Mouse (Mus musculus) v-Abl transformed pro-B cells (cell line): ENCODE results near the gene Scamp4.
"Not testable (repeated sequence)": the region's sequence is repeated elsewhere in the genome, so short reads cannot be mapped to it uniquely, and the experiment has no call there.

Experiments used
- in situ Hi-C, 2 experiments: fragments of 400-800 bp; cut with MboI; formaldehyde crosslinking; loops; one replicate each; pipeline ENCODE4 v1.15.1; 2025; ENCODE audit not compliant: unreplicated experiment in 2 of 2

Scamp4 gene

DNA sequence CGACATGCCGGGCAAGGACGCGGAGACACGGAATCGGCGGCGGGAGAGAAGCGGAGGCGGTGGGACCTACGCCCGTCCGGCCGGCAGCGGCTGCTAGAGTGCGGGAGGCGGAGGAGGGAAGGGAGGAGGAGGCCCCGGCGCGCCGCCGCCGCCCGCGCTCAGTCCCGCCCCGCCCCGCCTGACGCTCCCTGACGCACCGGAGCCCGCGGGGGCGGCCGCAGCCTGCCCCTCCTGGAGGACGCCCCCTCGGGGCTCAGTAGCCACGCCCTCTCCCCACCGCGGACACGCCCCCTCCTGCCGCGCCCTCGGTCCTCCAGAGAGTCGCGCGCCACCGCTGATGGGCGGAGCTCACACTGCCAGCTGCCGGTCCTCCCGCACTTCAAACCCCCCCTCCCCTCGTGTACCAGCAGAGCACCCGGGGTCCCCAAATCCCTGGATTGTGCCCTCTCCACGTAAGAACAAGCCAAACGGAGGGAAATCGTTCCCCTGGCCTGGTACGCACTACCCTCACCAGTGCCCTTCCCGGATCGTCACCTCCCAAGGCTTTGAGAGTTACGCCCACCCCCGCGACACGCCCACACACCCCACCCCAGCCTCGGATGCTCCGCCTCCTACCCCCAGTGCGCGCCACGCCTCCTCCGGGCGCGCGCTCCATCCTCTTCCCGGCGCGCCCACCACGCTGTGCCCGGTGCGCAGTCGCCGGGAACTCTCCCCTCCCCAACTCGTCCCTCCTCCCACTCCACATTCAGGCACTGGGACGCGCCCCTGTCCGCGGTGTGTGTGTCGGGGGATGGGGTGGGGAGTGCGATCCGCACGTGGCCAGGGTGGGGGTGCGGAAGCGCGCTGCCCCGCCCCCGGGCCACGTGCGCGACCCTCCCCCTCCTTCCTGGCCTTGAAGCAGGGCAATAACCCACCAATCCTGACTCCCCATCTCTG lies 25.2 kb upstream of the Scamp4 start, which contains the start of gene Klf16:
Gene Klf16 (minus strand): TSS at position 127 of the 936 bp plus-strand sequence.
- in situ Hi-C loops: loop anchor here (5.0 to 10.0 kb wide), 5 partner anchors 35 to 167 kb away; partner anchors contain the start of gene Ap3d1 (in 1 of the 2)

DNA sequence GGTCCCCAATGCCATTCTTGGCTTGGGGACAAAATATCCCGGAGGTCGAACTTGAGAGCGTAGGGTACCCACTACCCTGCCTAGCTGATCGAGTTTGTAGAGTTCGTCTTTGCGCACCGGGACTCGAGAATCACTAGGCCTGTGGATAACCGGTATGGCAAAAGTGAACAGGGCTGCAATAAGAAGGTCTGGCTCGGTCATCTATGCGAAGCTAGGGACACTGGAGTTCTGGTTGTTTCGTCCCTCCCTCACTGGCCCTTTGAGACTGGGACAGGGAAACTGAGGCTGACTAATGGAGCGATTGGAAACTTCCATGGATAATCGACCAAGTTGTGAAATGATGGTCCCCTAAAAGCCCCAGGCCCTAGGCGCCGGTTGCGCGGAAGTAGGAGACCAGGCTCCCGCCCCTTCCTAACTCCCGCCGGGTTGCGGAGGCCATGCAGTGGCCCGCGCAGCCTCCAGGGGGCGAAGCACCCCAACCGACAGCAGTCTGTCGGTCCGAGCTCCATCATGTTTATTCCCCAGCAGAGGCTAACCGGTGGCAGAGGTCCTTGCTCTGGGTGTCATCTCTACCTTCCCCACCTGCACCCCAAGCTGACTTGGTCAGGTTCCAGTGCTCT lies 24.4 kb upstream of the Scamp4 start:
- in situ Hi-C loops: loop anchor here (5.0 to 10.0 kb wide), 5 partner anchors 34 to 167 kb away; partner anchors contain the start of gene Ap3d1 (in 1 of the 2)

DNA sequence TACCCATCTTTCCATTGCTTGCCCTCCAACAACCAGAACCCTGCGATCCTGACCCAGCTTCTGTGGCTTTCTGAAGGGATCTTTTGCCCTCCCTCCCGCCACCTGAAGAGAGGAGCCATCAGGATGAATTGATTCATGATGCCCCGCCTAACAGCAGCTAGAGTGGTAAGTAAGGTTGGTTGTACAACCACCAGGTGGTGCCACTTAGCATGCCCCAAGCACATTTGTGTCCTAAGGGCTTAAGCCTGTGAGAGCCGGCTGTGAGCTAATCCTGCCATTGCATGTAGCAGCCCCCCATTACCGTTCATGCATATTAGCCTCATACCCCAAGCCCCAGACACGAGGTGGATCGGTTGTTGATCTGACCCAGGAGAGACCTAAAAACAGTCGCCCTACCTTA lies 23.8 kb upstream of the Scamp4 start:
- in situ Hi-C loops: loop anchor here (5.0 to 10.0 kb wide), 5 partner anchors 33 to 166 kb away; partner anchors contain the start of gene Ap3d1 (in 1 of the 2)

DNA sequence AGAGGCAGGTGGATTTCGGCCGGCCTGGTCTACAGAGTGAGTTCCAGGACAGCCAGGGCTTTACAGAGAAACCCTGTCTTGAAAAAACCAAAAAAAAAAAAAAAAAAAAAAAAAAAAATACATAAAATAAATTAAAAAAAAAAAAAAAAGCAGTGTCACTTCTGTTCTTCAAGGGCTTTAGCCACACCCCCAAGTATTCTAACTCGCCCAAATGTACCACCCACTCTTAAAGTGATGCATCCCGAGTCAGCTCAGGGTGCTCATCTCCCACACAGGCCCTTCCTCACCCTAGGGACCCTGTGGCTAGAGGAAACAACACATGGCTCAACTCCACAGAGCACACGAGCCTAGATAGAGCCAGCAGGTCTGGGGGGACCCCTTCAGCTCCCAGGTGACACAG lies 19.6 kb upstream of the Scamp4 start:
- in situ Hi-C loops: no loop called here

DNA sequence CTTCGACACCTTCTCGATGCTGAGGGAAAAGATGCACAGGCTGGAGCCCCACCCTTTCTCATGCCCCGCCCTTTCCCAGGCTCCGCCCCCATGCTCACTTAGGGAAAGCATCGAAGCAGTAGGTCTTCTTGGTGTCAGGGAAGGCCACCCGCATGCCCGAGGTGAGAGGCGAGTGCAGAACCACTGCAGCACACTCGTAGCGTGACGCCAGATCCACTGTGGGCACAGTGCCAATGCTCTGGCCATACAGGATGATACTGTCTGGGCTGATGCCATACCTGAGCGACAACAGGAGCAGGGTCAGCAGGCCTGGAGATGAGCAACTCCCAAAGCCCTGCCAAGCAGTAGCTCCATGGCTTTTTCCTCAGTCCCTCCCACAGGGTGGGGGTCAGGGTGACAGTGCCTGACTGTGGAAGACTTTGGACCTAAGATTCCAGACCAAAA lies 18.6 kb upstream of the Scamp4 start:
- in situ Hi-C loops: no loop called here

DNA sequence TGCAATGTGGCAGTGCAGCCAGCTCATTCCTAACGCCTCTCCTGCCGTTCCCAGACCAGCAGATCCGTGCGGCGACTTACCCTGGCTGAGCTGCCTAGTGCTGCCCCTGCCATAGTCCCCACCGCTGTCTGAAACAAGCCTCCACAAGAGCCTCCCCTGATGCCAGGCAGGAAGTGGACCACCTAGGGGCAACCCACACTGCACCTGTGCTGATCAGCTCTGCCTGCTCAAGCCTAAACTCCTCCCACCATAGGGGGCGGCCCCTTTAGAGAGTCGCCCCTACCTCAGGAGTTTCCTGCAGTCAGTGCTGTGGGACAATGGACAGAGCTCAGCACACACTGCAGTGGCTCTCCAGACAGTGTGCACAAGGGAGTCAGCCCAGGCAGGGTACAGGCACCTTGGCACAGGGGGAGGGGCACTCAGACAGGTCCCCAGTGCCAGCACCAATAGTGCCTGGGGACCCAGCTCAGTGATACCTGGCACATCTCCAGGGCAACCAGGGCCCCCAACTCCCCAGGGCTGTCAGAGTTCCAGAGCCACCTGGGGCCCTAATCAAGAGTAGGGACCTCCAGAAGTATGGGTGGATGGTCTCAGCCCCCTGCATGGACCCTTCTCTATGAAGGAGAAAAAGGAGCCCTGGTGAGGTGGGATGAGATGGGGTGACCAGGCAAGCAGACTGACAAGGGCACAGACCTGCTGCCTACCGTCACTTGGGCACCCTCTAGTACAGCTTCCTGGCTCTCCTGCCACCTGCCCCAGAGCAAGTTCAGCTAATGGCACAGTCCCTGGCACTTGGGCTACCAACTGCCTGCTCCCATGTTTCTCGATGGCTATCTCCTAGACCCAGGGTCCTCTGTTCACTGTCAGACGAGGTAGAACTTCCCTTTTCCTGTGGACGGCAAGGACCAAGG lies 17.8 kb upstream of the Scamp4 start:
- in situ Hi-C loops: no loop called here

DNA sequence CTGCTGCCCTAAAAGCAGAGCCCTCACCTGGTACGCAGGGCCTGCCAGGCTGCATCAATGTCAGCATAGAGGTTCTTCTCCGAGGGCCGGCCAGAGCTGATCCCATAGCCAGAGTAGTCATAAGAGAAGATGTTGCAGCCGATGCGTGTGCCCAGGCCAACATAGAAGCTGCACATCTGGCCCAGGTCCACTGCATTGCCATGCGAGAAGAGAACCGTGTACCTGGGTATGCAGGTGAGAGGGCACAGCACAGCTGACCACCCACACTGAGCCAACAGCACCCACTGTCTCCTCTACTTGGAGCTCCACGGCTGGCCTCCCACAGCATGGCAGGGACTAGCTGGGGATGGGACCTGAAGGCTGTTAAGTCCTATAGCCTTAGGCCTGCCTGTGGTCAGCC lies 17.1 kb upstream of the Scamp4 start:
- in situ Hi-C loops: no loop called here

DNA sequence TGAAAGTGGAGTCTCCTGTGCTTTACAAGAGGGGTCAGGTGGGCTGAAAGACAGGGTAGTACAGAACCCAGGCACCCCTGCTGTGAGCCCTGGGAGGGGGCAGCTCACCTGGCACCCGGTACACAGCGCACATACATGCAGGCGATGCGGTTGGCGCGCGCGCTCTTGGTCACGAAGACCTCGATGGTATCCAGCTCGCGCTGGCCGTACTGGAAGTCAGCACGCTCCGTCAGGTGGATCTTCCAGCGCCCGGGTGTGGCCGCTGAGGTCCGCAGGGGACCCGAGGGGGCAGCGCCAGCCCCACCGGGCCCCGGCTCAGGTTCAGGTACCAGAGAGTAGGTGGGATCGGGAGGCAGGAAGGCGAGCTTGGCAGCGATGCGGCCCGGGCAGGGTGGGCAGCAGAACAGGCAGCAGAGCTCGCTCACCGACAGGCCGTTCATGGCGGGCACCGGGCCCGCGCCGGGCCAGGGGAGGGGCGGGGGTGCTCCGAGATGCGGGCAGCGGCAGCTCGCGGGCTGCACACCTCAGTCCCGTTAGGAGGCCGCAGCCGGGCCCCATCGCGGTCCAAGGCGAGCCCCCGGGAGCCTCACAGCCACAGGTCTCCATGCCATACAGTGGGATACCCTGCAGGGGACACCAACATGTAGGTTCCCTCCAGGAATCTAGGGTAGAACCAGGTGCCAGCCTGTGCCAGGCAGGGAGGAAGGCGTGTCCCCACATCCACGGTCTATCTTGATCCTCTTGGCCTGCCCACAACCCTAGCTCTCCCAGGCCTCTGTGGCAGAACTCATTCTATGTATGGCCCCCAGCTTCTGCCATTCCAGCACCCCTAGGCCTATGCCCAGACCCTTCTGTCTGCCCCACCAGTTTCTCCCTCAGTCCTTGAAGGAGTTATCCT lies 16.0 kb upstream of the Scamp4 start:
- in situ Hi-C loops: no loop called here

DNA sequence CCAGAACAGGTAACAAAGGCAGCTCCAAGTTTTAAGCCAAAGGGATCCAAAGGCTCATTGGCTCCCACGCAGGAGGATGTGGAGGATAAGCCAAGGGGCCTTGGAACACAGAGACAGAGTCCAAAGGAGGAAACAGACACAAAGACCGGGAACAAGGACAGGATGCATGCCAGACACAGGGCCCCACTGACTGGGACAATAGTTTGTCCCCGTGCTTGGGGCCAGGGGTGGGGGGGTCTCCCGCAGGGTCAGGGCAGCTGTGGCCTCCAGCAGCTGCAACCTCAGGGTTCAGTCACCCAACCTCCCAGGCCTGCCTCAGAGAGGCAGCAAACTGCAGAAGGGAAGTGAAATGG lies 15.4 kb upstream of the Scamp4 start:
- in situ Hi-C loops: no loop called here

DNA sequence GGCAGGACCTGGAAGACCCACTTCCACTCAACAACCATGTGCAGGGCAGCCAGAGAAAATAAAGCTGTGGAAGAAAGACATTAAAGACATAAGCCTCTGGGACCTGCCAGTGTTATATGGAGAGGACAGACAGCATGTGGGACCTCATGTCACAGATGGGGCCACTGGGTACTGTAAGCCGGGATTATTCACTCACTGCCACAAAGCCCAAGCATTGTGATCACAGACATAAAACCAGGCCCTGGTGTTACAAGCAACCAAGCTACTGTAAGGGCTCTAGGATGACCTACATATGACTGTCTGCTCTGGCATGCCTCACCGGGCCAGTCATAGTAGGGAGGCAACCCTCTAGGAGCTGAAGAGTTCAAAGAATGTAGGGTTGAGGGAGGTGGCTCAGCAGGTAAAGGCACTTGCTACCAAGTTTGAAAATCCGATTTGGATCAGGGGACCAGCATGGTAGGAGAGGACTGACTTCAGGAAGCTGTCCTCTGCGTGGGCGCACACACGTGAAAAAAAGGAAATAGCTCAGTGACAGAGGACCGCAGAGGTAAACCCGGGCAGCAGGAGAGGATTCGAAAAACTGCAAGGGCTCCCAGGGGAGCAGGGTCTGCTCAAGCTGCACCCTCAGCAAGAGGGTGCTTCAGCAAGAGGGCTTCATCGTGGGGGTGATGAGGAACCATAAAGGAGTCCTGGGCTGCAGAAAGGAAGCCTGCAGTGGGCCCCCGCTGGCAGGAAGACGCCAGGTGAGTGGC lies 13.4 kb upstream of the Scamp4 start:
- in situ Hi-C loops: no loop called here

DNA sequence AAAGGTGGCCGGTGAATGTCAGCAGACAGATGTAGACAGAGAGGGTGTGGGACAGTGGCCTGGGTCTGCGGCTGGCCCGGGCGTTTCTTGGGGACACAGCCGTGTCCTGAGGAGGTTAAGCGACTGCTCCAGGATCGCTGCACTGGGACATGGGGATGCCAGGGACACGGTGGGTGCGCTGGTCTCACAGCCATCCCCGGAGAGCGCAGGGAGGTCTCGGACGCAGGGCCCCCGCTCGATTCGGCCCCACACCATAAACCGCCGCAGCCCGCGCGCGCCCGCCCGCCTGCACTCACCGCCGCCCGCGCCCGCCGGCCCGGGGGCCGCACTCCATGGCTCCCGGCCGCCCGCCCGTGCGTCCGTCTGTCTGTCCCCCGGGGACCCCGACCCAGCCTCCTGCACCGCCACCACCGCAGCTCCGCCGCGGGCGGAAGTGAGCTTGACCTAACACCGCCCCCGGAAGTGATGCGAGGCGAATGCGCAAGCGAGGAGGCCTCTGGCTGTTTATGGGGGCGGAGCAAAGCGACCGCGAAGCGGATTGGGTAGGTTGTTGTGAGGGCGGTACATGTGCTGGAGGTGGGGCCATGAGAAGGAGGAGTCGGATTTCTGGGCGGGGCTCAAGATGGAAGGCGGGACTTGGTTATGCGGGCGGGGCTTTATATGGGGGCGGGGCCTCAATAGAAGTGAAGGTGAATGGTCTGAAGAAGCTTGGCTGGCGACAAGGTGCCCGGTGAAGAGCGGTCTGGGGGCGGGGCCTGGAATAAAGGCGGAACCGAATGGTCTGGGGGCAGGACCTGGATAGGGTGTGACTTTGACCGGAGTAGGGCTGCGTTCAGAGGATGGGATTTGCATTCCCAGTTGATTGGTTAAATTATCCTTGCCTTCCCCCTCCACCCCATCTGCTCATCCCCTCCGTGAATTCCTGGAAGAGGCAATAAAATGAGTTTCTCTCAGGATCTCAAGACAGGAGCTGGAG lies 12.5 kb upstream of the Scamp4 start, which contains the start of gene Abhd17a:
Gene Abhd17a (minus strand): TSS at position 463 of the 976 bp plus-strand sequence.
- in situ Hi-C loops: no loop called here

DNA sequence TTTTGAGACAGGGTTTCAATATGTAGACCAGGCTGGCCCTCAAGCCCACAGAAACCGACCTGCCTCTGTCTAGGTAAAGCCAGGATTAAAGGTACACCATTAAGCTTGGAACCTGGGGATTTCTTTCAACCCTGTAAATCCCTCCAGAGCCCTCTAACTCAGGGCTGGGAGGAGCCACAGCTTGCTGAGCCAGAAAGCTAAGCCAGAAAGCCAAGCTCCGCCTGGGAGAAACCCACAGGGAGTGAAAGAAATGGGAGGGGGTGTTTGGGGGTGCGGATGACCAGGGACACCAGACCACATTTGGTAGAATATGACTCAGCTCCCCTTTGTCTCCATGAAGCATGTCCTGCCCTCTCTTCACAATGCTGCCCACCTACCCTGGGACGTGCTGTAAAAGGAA lies 6.4 kb upstream of the Scamp4 start:
- in situ Hi-C loops: no loop called here

DNA sequence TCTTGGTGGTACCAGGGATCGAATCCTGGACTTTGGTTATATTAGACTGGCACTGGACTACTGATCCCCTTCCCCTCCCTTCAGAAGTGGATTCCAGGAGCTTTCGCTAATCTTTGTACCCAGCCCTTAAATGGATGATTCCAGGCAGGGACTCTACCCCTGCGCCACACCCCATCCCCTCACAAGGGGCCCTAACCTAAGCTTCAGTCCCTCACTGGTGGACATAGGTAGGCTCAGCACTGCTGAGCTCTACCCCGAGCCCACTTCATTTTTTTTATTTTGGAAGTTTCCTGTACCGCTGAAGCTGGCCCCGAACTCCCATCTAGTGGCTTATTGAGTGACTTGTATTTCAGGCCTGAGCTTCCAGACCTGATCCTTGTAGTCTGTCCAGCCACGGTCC lies 692 bp downstream of the Scamp4 start:
- in situ Hi-C loops: no loop called here

DNA sequence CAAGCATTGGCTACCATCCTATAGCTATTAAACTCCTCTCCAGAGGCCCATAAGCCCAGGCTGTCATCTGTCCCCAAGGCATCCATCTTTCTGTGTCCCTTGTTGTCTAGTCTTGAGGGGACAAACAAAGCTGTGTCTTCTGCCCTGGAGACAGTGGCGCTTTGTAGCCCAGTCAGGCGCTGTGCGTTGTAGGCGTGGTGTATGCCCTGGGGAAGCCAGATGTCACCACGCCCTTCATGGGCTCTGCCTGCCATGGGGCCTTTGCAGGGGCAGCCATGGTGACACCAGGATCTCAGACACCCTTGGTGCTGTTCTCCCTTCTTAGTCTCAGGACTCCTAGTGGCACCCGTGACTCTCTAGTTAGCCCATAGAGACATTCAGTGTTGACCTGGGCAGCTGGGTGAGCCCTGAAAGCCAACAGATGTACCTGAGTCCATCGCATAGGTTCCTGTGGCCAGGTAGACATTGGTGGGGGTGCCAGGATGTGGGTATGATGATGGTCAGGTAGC lies 1.4 kb downstream of the Scamp4 start:
- in situ Hi-C loops: no loop called here

DNA sequence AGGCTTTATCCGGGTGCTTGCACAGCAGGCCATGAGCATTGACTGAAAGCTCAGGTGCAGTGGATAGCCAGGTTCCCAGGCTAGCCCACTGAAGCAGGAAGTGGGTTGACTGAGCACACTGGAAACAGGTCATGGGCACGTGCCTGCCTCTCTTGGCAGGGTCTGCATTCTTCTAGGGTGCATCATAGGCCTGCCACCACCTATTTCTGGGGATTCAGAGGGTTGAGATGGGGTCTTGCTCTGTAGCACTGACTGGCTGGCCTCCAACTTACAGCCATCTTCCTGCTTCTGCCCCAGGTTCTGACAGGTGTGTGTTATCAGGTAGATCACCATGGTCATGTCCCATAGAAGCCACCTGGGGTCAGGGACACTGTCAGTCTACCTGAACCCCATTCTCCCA lies 2.3 kb downstream of the Scamp4 start:
- in situ Hi-C loops: no loop called here

DNA sequence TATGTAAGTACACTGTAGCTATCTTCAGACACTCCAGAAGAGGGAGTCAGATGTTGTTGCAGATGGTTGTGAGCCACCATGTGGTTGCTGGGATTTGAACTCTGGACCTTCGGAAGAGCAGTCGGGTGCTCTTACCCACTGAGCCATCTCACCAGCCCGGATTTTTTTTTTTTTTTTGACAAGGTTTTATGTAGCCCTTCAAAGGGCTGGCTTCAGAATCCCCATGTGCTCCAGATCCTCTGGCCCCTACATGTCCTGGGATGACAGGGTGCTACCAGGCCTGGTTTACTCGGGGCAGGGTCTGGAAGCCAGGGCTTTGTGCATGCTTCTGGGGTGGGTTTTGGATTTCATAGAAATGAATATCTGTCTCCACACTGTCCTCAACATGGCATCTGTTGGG lies 3.0 kb downstream of the Scamp4 start, which contains the start of gene Gm49322:
Gene Gm49322 (plus strand): TSS at position 301 of the 400 bp plus-strand sequence.
- in situ Hi-C loops: not testable (repeated sequence)

DNA sequence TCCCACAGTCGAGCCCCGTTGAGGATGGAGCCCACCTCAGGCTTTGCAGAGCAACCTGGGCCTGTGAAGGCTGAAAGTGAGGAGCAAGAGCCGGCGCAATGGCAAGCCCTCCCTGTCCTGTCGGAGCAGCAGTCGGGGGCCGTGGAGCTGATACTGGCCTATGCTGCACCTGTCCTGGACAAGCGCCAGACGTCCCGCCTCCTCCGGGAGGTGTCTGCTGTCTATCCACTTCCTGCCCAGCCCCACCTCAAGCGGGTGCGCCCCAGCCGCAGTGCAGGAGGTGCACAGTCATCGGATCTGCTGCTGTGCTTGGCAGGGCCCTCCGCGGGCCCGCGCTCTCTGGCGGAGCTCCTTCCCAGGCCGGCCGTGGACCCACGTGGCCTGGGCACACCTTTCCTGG lies 3.6 kb downstream of the Scamp4 start:
- in situ Hi-C loops: no loop called here
